Mouse (Mus musculus) forebrain, embryonic 11.5 days (tissue): ENCODE results near the gene Tlk2. TPM values are rescaled to one million over a fixed set of nuclear protein-coding genes. Genes with fewer than 3 reads are reported as not detected.

Source experiments
- ATAC-seq: fragments of 200-750 bp; cut with Nextera tagmentation; replicated peaks from 2 replicates; pipeline ENCODE4 v1.8.0; 2017; ENCODE audit warnings: moderate TSS enrichment; ENCODE audit not compliant: low FRiP score
- DNase-seq: peaks from one replicate; pipeline ENCODE4 v3.0.0-alpha.2; 2017; ENCODE audit warnings: low spot score
- H3K27ac ChIP-seq: fragments of 300-500 bp; sonication (generic); 2 replicates; pipeline ENCODE4 v1.5.1; 2014; ENCODE audit warnings: low read depth, low read length
- H3K27me3 ChIP-seq: fragments of 300-500 bp; sonication (generic); 2 replicates; pipeline ENCODE4 v1.6.1; 2014; ENCODE audit warnings: mild to moderate bottlenecking, low read length, mixed read lengths; ENCODE audit not compliant: control insufficient read depth, insufficient read depth
- H3K36me3 ChIP-seq: fragments of 300-500 bp; sonication (generic); 2 replicates; pipeline ENCODE4 v1.6.1; 2014; ENCODE audit warnings: mild to moderate bottlenecking, low read length, moderate library complexity, mixed read lengths; ENCODE audit not compliant: control insufficient read depth, insufficient read depth
- H3K4me1 ChIP-seq: fragments of 300-500 bp; sonication (generic); replicated peaks from 2 replicates; pipeline ENCODE4 v1.6.1; 2014; ENCODE audit warnings: low read length, mixed read lengths; ENCODE audit not compliant: control insufficient read depth, insufficient read depth
- H3K4me2 ChIP-seq: fragments of 300-500 bp; sonication (generic); 2 replicates; pipeline ENCODE4 v1.6.1; 2014; ENCODE audit warnings: low read depth, mild to moderate bottlenecking, low read length, moderate library complexity, mixed read lengths; ENCODE audit not compliant: severe bottlenecking
- H3K4me3 ChIP-seq: fragments of 300-500 bp; sonication (generic); 2 replicates; pipeline ENCODE4 v1.5.1; 2014; ENCODE audit warnings: low read depth, low read length
- H3K9ac ChIP-seq: fragments of 300-500 bp; sonication (generic); 2 replicates; pipeline ENCODE4 v1.6.1; 2014; ENCODE audit warnings: low read length
- H3K9me3 ChIP-seq: fragments of 300-500 bp; sonication (generic); 2 replicates; pipeline ENCODE4 v1.6.1; 2016; ENCODE audit warnings: low read length, mixed read lengths; ENCODE audit not compliant: control insufficient read depth
- WGBS: fragments of 180-500 bp; shearing (Covaris S2); extraction: QIAGEN DNeasy Blood & Tissue Kit; methylation state at CpG from one replicate; pipeline ENCODE4 v1.1.7; 2014; 5-methylcytosine and 5-hydroxymethylcytosine counted together
- polyA plus RNA-seq: library from polyadenylated mRNA; unstranded; fragments of >200 nt; fragmentation: Nextera tagmentation; extraction: Ambion mirVana; gene quantifications from 2 replicates; pipeline ENCODE4 v1.2.1, GENCODE M21; 2014

Gene Tlk2
- polyA plus RNA-seq, 1 experiment from 2014 or later: 27.5 TPM

- H3K27ac ChIP-seq: no peak overlapping the region
- H3K9ac ChIP-seq: no peak overlapping the region
- no peaks in the 10 kb centered on the region for H3K27me3 ChIP-seq
- WGBS: 91% methylated on average over 6 of the region's 6 CpGs
- H3K4me1 ChIP-seq: peaks cover 14% of the 10 kb centered on the region
- H3K4me2 ChIP-seq: no peak overlapping the region
- ATAC-seq (no peak), DNase-seq (no peak)
- no peaks in the 10 kb centered on the region for H3K36me3 ChIP-seq
- no peaks in the 10 kb centered on the region for H3K9me3 ChIP-seq
- no peak overlapping the region for H3K4me3 ChIP-seq
Observed at GRCm38 (mm10) chr11:105317769-105318168, 139.2 kb downstream of the Tlk2 start.

GRCm38 (mm10) chr11:105321090-105321489 lies 142.5 kb downstream of the Tlk2 start:
- DNase-seq (no peak), ATAC-seq (no peak)
- Histone ChIP-seq H3K4me1 (no peaks in the 10 kb centered on the region), H3K4me3 (no peak overlapping the region), H3K27ac (no peak overlapping the region), H3K9me3 (no peaks in the 10 kb centered on the region), H3K27me3 (no peaks in the 10 kb centered on the region), H3K9ac (no peak overlapping the region), H3K4me2 (no peak overlapping the region), H3K36me3 (no peaks in the 10 kb centered on the region)
- WGBS: 84% methylated on average over 2 of the region's 2 CpGs

- Histone ChIP-seq H3K4me2 (no peak overlapping the region), H3K27ac (no peak overlapping the region), H3K36me3 (no peaks in the 10 kb centered on the region), H3K4me3 (no peak overlapping the region), H3K9me3 (no peaks in the 10 kb centered on the region), H3K9ac (no peak overlapping the region), H3K4me1 (no peaks in the 10 kb centered on the region), H3K27me3 (no peaks in the 10 kb centered on the region)
- ATAC-seq: no peak
- WGBS: 93% methylated on average over 5 of the region's 5 CpGs
- DNase-seq: no peak
Observed at GRCm38 (mm10) chr11:105323530-105323929, 144.9 kb downstream of the Tlk2 start.

- Histone ChIP-seq H3K4me2 (no peak overlapping the region), H3K36me3 (no peaks in the 10 kb centered on the region), H3K4me3 (no peak overlapping the region), H3K27me3 (no peaks in the 10 kb centered on the region), H3K27ac (no peak overlapping the region), H3K4me1 (0 out of 2 replicates have a peak, but pooled peaks cover 2% of the 10 kb centered on the region), H3K9me3 (no peaks in the 10 kb centered on the region), H3K9ac (no peak overlapping the region)
- 77% methylated on average over 3 of the region's 3 CpGs for WGBS
- DNase-seq (no peak), ATAC-seq (no peak)
Observed at GRCm38 (mm10) chr11:105327101-105327500, 148.5 kb downstream of the Tlk2 start.

GRCm38 (mm10) chr11:105329962-105330361 lies 151.4 kb downstream of the Tlk2 start:
- ATAC-seq (no peak), DNase-seq (no peak)
- Histone ChIP-seq H3K4me1 (0 out of 2 replicates have a peak, but pooled peaks cover 2% of the 10 kb centered on the region), H3K4me2 (no peak overlapping the region), H3K9ac (no peak overlapping the region), H3K27me3 (no peaks in the 10 kb centered on the region), H3K9me3 (no peaks in the 10 kb centered on the region), H3K27ac (no peak overlapping the region), H3K4me3 (no peak overlapping the region), H3K36me3 (no peaks in the 10 kb centered on the region)
- WGBS: 82% methylated on average over 9 of the region's 9 CpGs

- Histone ChIP-seq H3K4me2 (no peak overlapping the region), H3K4me1 (0 out of 2 replicates have a peak, but pooled peaks cover 2% of the 10 kb centered on the region)
Observed at GRCm38 (mm10) chr11:105331129-105331528, 152.5 kb downstream of the Tlk2 start.

GRCm38 (mm10) chr11:105331732-105332131 lies 153.1 kb downstream of the Tlk2 start:
- DNase-seq: peak; percentile 69

More at GRCm38 (mm10) chr11:105331129-105331528, 152.5 kb downstream of the Tlk2 start:
- no peaks in the 10 kb centered on the region for H3K27me3 ChIP-seq
- ATAC-seq (no peak), DNase-seq (no peak)
- no peaks in the 10 kb centered on the region for H3K36me3 ChIP-seq
- H3K27ac ChIP-seq: no peak overlapping the region
- no peak overlapping the region for H3K9ac ChIP-seq
- H3K9me3 ChIP-seq: no peaks in the 10 kb centered on the region
- H3K4me3 ChIP-seq: no peak overlapping the region
- 83% methylated on average over 3 of the region's 3 CpGs for WGBS

GRCm38 (mm10) chr11:105332468-105332867 lies 153.9 kb downstream of the Tlk2 start:
- no peak for ATAC-seq

More at GRCm38 (mm10) chr11:105331732-105332131, 153.1 kb downstream of the Tlk2 start:
- Histone ChIP-seq H3K4me2 (no peak overlapping the region), H3K9me3 (no peaks in the 10 kb centered on the region), H3K4me1 (0 out of 2 replicates have a peak, but pooled peaks cover 2% of the 10 kb centered on the region), H3K27me3 (no peaks in the 10 kb centered on the region), H3K9ac (no peak overlapping the region), H3K36me3 (no peaks in the 10 kb centered on the region), H3K4me3 (no peak overlapping the region), H3K27ac (no peak overlapping the region)
- no peak for ATAC-seq
- 60% methylated on average over 10 of the region's 10 CpGs for WGBS

More at GRCm38 (mm10) chr11:105332468-105332867, 153.9 kb downstream of the Tlk2 start:
- 73% methylated on average over 6 of the region's 8 CpGs for WGBS
- no peak overlapping the region for H3K4me3 ChIP-seq
- DNase-seq: peak; percentile 74
- 0 out of 2 replicates have a peak, but pooled peaks cover 2% of the 10 kb centered on the region for H3K4me1 ChIP-seq
- no peak overlapping the region for H3K4me2 ChIP-seq
- no peak overlapping the region for H3K9ac ChIP-seq
- no peaks in the 10 kb centered on the region for H3K9me3 ChIP-seq
- H3K27ac ChIP-seq: no peak overlapping the region
- H3K27me3 ChIP-seq: no peaks in the 10 kb centered on the region
- no peaks in the 10 kb centered on the region for H3K36me3 ChIP-seq
